Mouse (Mus musculus) stomach, embryonic 16.5 days (tissue): Measurements from ENCODE around the gene Jtb. TPM values are rescaled to one million over a fixed set of nuclear protein-coding genes. Genes with fewer than 3 reads are reported as not detected.

Source experiments
- ATAC-seq: fragments of 200-750 bp; cut with Nextera tagmentation; 2 replicates; pipeline ENCODE4 v1.8.0; 2017; ENCODE audit warnings: moderate number of reproducible peaks, moderate TSS enrichment; ENCODE audit not compliant: insufficient read depth, low FRiP score
- H3K27ac ChIP-seq: fragments of 300-500 bp; sonication (generic); 2 replicates; pipeline ENCODE4 v1.5.1; 2014; ENCODE audit warnings: low read length
- H3K27me3 ChIP-seq: fragments of 300-500 bp; sonication (generic); 2 replicates; pipeline ENCODE4 v1.6.1; 2014; ENCODE audit warnings: low read length, control low read depth, mixed read lengths; ENCODE audit not compliant: control insufficient read depth, insufficient read depth
- H3K36me3 ChIP-seq: fragments of 300-500 bp; sonication (generic); 2 replicates; pipeline ENCODE4 v1.6.1; 2014; ENCODE audit warnings: low read length; ENCODE audit not compliant: control insufficient read depth, insufficient read depth
- H3K4me1 ChIP-seq: fragments of 300-500 bp; sonication (generic); 2 replicates; pipeline ENCODE4 v1.6.1; 2014; ENCODE audit warnings: low read length, control low read depth, mixed read lengths; ENCODE audit not compliant: control insufficient read depth, insufficient read depth
- H3K4me2 ChIP-seq: fragments of 300-500 bp; sonication (generic); 2 replicates; pipeline ENCODE4 v1.6.1; 2014; ENCODE audit warnings: low read depth, low read length, mixed read lengths
- H3K4me3 ChIP-seq: fragments of 300-500 bp; sonication (generic); replicated peaks from 2 replicates; pipeline ENCODE4 v1.5.1; 2014; ENCODE audit warnings: mild to moderate bottlenecking, low read length
- H3K9ac ChIP-seq: fragments of 300-500 bp; sonication (generic); 2 replicates; pipeline ENCODE4 v1.6.1; 2014; ENCODE audit warnings: low read length
- H3K9me3 ChIP-seq: fragments of 300-500 bp; sonication (generic); replicated peaks from 2 replicates; pipeline ENCODE4 v1.6.1; 2016; ENCODE audit warnings: low read length, control low read depth; ENCODE audit not compliant: control insufficient read depth
- WGBS: fragments of 180-500 bp; shearing (Covaris S2); extraction: QIAGEN DNeasy Blood & Tissue Kit; methylation state at CpG from one replicate; pipeline ENCODE4 v1.1.7; 2014; 5-methylcytosine and 5-hydroxymethylcytosine counted together
- polyA plus RNA-seq: library from polyadenylated mRNA; unstranded; fragments of >200 nt; fragmentation: Nextera tagmentation; extraction: Ambion mirVana; gene quantifications from 2 replicates; pipeline ENCODE4 v1.2.1, GENCODE M21; 2015

The Jtb gene
- polyA plus RNA-seq, 1 experiment from 2014 or later: 104 TPM

DNA sequence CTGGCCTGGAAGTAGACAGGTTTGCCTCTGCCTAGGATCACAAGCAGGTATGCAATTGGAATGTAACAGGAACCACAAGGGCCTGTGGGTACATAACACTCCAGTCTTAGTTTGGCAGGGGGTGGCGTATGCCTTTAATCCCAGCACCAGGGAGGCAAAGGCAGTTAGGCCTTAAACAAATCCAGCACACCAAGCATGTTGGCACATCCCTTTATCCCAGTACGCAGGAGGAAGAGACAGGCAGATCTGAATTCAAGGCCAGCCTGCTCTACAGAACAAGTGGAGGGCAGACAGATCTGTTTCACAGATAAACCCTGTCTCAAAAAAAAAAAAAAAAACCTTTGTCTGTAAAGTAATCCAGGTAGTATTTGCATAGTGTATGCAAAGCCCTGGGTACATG lies 22.7 kb upstream of the Jtb start:
- Histone ChIP-seq H3K4me3 (no peak overlapping the region), H3K4me1 (peaks cover 16% of the 10 kb centered on the region), H3K9me3 (no peaks in the 10 kb centered on the region), H3K4me2 (no peak overlapping the region), H3K9ac (no peak overlapping the region), H3K27ac (no peak overlapping the region), H3K36me3 (peaks cover 22% of the 10 kb centered on the region), H3K27me3 (no peaks in the 10 kb centered on the region)
- 69% methylated on average over 2 of the region's 2 CpGs for WGBS
- no peak for ATAC-seq

- H3K9ac ChIP-seq: no peak overlapping the region
- no peaks in the 10 kb centered on the region for H3K27me3 ChIP-seq
- H3K36me3 ChIP-seq: peaks cover 22% of the 10 kb centered on the region
- no peak overlapping the region for H3K4me2 ChIP-seq
- H3K27ac ChIP-seq: no peak overlapping the region
- no peak overlapping the region for H3K4me3 ChIP-seq
- ATAC-seq: no peak
- no peaks in the 10 kb centered on the region for H3K9me3 ChIP-seq
- WGBS: 85% methylated on average over 5 of the region's 5 CpGs
- peaks cover 22% of the 10 kb centered on the region for H3K4me1 ChIP-seq
Observed at GRCm38 (mm10) chr3:90209908-90210566, 21.4 kb upstream of the Jtb start.

DNA sequence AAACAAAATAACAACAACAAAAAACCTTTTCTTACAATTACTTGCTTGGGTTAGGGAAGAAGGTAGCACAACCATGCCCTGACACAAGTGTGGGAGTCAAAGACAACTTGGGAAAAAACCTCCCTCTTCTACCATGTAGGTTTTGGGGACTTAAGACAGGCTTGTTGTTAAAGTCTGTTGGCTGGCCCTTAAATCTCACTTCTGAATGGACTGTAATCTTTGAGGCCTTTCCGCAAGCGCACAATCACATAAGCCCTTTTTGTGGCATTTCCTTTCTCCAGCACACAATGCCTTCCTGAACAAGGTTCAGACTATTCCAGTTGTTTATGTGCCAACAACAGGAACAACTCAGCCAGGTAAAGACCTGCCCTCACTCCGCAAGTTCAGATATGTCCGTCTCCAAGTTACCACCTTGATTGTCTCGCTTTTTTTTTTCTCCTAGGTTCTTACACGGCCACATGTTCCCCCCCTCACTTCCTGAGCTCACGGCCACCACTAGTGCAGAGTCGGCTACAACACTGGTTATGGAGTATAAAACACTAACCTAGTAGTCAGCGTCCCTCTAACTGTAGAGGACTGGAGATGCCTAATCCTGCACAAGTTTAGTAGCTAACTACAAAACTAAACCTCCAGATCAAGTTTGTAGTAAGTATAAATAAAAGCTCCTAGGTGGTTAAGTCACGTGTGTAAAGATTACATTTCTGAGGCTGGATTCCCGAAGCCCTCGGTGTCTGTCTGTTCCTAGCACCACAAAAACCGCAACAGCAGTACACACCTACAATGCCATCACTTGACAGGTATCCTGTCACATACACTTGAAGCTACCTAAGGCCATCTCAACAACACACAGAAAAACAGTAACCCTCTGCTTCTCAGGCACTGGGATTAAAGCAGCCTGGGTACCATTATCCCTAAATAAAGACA lies 19.7 kb upstream of the Jtb start:
- Histone ChIP-seq H3K27me3 (no peaks in the 10 kb centered on the region), H3K4me2 (peak overlapping the region; percentile 99), H3K4me1 (peaks cover 22% of the 10 kb centered on the region), H3K4me3 (peak overlapping the region; percentile 72), H3K9ac (peak overlapping the region; percentile 83), H3K9me3 (no peaks in the 10 kb centered on the region), H3K36me3 (peaks cover 22% of the 10 kb centered on the region), H3K27ac (peak overlapping the region; percentile 38; the same call in 1 of the 2 replicates)
- WGBS: 59% methylated on average over 13 of the region's 13 CpGs
- no peak for ATAC-seq

GRCm38 (mm10) chr3:90212723-90213122 lies 18.7 kb upstream of the Jtb start:
- H3K36me3 ChIP-seq: peaks cover 22% of the 10 kb centered on the region
- H3K27ac ChIP-seq: no peak overlapping the region
- H3K9ac ChIP-seq: peak overlapping the region; percentile 83
- ATAC-seq: no peak
- no peaks in the 10 kb centered on the region for H3K9me3 ChIP-seq
- 6% methylated on average over 5 of the region's 5 CpGs for WGBS
- H3K4me1 ChIP-seq: peaks cover 22% of the 10 kb centered on the region
- peak overlapping the region; percentile 72 for H3K4me3 ChIP-seq
- peak overlapping the region; percentile 99 for H3K4me2 ChIP-seq
- H3K27me3 ChIP-seq: no peaks in the 10 kb centered on the region

- Histone ChIP-seq H3K4me1 (peaks cover 22% of the 10 kb centered on the region), H3K9ac (peak within 1 kb of the TSS; percentile 83), H3K9me3 (no peaks in the 10 kb centered on the region), H3K27ac (peak within 1 kb of the TSS; percentile 89), H3K4me2 (peak within 1 kb of the TSS; percentile 99), H3K27me3 (no peaks in the 10 kb centered on the region), H3K36me3 (peaks cover 15% of the 10 kb centered on the region), H3K4me3 (peak within 1 kb of the TSS; percentile 72)
- ATAC-seq: peak; percentile 94
- WGBS: under 1% methylated on average over 42 of the region's 42 CpGs
Observed at GRCm38 (mm10) chr3:90213377-90213866, 18.0 kb upstream of the Jtb start, which contains the start of the genes Rps27 and Rab13. Rps27 (minus strand) TSS chr3:90213651. Rab13 (plus strand) TSS chr3:90213695.

GRCm38 (mm10) chr3:90213956-90214684 lies 17.3 kb upstream of the Jtb start:
- no peak for ATAC-seq
- Histone ChIP-seq H3K4me3 (peak overlapping the region; percentile 72), H3K27ac (peak overlapping the region; percentile 69), H3K9ac (peak overlapping the region; percentile 63), H3K36me3 (peaks cover 10% of the 10 kb centered on the region), H3K4me2 (peak overlapping the region; percentile 84), H3K9me3 (no peaks in the 10 kb centered on the region), H3K4me1 (peaks cover 22% of the 10 kb centered on the region), H3K27me3 (no peaks in the 10 kb centered on the region)
- WGBS: 9% methylated on average over 12 of the region's 12 CpGs

- Histone ChIP-seq H3K4me1 (peaks cover 25% of the 10 kb centered on the region), H3K9me3 (no peaks in the 10 kb centered on the region), H3K4me3 (no peak overlapping the region), H3K4me2 (no peak overlapping the region), H3K9ac (no peak overlapping the region), H3K36me3 (peaks cover 8% of the 10 kb centered on the region), H3K27me3 (no peaks in the 10 kb centered on the region), H3K27ac (no peak overlapping the region)
- ATAC-seq: no peak
- WGBS: 52% methylated on average over 1 of the region's 1 CpGs
Observed at GRCm38 (mm10) chr3:90215825-90216380, 15.5 kb upstream of the Jtb start.

DNA sequence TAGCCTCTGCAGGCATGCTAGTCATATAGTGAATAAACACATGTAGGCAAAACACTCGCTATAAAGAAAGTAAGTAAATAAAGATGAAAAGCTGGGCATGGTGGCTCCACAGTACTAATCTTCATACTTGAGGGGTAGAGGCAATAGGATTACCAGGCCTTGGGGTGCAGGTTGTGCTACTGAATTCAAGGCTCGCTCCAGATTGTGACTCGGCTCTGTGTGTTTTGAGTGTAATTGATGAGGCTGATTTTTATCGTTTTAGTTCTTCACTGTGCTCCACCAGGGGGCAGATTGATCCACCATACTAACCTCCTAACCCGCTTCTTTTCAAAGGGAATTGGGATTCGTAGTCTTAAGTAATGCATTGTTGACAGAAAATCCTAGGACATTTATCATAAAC lies 11.3 kb upstream of the Jtb start:
- H3K27ac ChIP-seq: peak overlapping the region; percentile 92
- peak; percentile 66 for ATAC-seq
- 5% methylated on average over 6 of the region's 6 CpGs for WGBS
- no peaks in the 10 kb centered on the region for H3K9me3 ChIP-seq
- H3K4me1 ChIP-seq: peaks cover 13% of the 10 kb centered on the region
- H3K9ac ChIP-seq: peak overlapping the region; percentile 79
- peaks cover 4% of the 10 kb centered on the region; the same call in 1 of the 2 replicates for H3K36me3 ChIP-seq
- H3K27me3 ChIP-seq: no peaks in the 10 kb centered on the region
- H3K4me2 ChIP-seq: peak overlapping the region; percentile 72
- H3K4me3 ChIP-seq: peak overlapping the region; percentile 62
